Mouse (Mus musculus) liver, adult 2 months (tissue): ENCODE measurements around the gene Ccer2.

Experiments used
- CTCF ChIP-seq: fragments of 200-500 bp; IDR thresholded peaks from 2 replicates; pipeline ENCODE4 v1.5.1; 2011; ENCODE audit warnings: low read depth, low read length, control low read depth
- POLR2A ChIP-seq: fragments of 200-500 bp; IDR thresholded peaks from 2 replicates; pipeline ENCODE4 v1.6.1; 2011; ENCODE audit warnings: low read length, control low read depth; ENCODE audit not compliant: insufficient read depth; ENCODE audit errors: extremely low read depth

GRCm38 (mm10) chr7:28788307-28789195 lies 32.6 kb downstream of the Ccer2 start, which contains the start of gene Rinl:
- TF ChIP-seq POLR2A (no peak), CTCF (no peak)
